Mouse (Mus musculus): Measurements from ENCODE around the gene Gm20388.

GRCm38 (mm10) chr8:121391771-121392170 is 1481.1 kb downstream of the Gm20388 start:
- TF ChIP-seq POLR2A (IDR thresholded peaks at IDR 0.05; ENCODE audit: low read depth, low read length) = no peak
- no peak for TF ChIP-seq CTCF (conservative IDR thresholded peaks at IDR 0.05; ENCODE audit: insufficient read depth, insufficient read length, low read depth, low read length)

All from kidney, adult 2 months (tissue).